Mouse (Mus musculus) testis, postnatal 14 days (tissue): ENCODE measurements around the gene Mon2.
"Not testable (repeated sequence)": the region's sequence is repeated elsewhere in the genome, so short reads cannot be mapped to it uniquely, and the experiment has no call there.

Source experiments
- DNase-seq: peaks from one replicate; pipeline ENCODE4 v3.0.0; 2021; ENCODE audit warnings: low spot score

The Mon2 gene

DNA sequence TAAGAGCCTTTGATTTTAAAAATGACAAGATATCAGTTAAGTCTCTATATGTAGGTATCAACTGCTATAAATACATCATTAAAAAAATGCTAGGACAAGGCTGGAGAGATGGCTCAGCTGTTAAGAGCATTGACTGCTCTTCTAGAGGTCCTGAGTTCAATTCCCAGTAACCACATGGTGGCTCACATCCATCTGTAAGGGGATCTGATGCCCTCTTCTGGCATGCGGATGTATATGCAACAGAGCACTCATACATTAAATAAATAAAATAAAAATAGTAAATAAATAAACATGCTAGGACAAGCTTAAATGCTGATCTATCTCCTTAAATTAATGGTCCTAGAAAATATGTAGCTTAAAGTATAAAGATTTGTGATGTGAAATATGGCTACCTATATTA, 19.2 kb downstream of the Mon2 start:
- no peak for DNase-seq

- DNase-seq, result no peak
Measured at GRCm38 (mm10) chr10:123056463-123056862, 19.8 kb downstream of the Mon2 start.

GRCm38 (mm10) chr10:123055205-123056000, 20.9 kb downstream of the Mon2 start:
- DNase-seq, result no peak

- no peak for DNase-seq
Measured at GRCm38 (mm10) chr10:123053557-123053956, 22.7 kb downstream of the Mon2 start.

DNA sequence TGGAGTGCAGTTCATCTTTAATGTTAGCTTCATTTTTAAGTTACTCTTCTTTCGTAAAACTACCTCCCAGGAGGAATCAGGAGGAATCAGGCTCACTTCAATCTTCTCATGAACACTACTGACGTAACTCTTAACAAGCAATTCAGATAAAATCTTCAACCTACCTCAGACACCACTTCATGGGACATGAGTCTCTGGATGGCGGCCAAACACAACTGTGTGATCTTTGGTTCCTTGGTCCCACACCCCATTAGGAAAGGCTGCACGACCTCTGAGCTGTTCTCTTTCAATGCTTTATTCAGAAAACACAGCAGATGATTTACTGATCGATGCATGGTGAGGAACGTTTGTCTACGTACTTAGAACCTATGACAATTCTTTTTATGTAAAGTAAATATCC, 24.3 kb downstream of the Mon2 start:
- no peak for DNase-seq

GRCm38 (mm10) chr10:123048730-123049129, 27.6 kb downstream of the Mon2 start:
- no peak for DNase-seq

GRCm38 (mm10) chr10:123039936-123040335, 36.4 kb downstream of the Mon2 start:
- no peak for DNase-seq

GRCm38 (mm10) chr10:123032078-123032646, 44.1 kb downstream of the Mon2 start:
- DNase-seq, result no peak

- no peak for DNase-seq
Measured at GRCm38 (mm10) chr10:123031449-123031848, 44.9 kb downstream of the Mon2 start.

GRCm38 (mm10) chr10:123030589-123030988, 45.7 kb downstream of the Mon2 start:
- DNase-seq, result no peak

- no peak for DNase-seq
Measured at GRCm38 (mm10) chr10:123028949-123029348, 47.4 kb downstream of the Mon2 start.

- not testable (repeated sequence) for DNase-seq
Measured at GRCm38 (mm10) chr10:123026736-123027135, 49.6 kb downstream of the Mon2 start.

GRCm38 (mm10) chr10:123013435-123013834, 62.9 kb downstream of the Mon2 start:
- no peak for DNase-seq

- DNase-seq, result no peak
Measured at GRCm38 (mm10) chr10:123011421-123011820, 64.9 kb downstream of the Mon2 start.

- DNase-seq, result no peak
Measured at GRCm38 (mm10) chr10:123005237-123006185, 70.8 kb downstream of the Mon2 start.

DNA sequence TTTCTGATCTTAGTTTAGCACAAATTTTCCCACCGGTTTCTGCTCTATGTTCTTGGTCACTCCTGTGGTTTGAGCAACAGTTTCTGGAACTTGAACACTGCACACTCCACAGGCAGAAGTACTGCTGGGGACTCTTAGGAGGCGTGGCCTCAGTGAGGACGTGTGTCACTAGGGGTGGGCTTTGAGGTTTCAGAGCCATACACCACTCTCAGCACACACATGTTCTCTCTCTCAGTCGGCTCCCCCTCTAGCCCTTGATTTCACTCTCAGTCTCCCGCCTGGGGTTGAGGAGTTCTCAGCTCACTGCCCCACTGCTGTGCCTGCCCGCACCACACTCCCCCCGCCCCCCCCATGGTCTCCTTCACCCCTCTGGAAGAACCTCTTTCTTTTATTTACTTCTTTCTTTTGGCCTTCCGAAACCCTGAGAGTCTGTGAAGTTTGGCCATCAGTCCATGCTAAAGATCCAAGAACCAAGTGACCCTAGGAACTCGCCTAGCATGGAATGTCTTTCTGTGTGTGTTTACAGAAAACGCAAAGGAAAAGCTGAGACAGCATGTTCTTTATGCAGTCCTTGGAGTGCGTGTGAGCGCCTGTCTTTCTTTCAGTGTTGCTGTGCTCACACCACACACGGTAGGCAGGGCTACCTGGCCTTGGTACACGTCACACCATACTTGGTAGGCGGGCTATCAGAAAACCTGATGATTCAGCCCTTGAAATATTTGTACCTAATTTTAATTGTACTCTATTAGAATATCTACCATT, 71.6 kb downstream of the Mon2 start:
- no peak for DNase-seq

- DNase-seq, result no peak
Measured at GRCm38 (mm10) chr10:123001985-123002384, 74.3 kb downstream of the Mon2 start.

DNA sequence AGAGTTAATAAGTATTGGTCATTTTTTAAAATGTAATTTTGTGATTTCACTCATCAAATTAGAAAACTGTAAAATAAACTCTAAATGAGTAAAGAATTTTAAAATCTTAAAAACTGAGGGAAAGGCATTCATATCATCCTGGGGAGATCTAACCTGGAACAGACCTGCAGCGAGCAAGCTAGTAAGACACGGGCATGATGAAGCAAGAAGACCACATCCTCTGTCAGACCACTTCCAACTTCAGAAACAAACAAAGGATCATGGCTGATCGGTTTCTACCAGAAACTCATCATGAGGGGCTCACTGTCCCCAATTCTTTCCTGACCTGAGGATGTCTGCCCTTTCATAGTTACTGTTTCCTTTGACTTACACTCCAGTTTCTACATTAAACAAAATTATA, 74.9 kb downstream of the Mon2 start:
- no peak for DNase-seq

GRCm38 (mm10) chr10:122999356-122999755, 76.9 kb downstream of the Mon2 start:
- no peak for DNase-seq

- no peak for DNase-seq
Measured at GRCm38 (mm10) chr10:122997852-122998251, 78.5 kb downstream of the Mon2 start.

- no peak for DNase-seq
Measured at GRCm38 (mm10) chr10:122994402-122995107, 81.8 kb downstream of the Mon2 start.
